In the genomic region with DNA sequence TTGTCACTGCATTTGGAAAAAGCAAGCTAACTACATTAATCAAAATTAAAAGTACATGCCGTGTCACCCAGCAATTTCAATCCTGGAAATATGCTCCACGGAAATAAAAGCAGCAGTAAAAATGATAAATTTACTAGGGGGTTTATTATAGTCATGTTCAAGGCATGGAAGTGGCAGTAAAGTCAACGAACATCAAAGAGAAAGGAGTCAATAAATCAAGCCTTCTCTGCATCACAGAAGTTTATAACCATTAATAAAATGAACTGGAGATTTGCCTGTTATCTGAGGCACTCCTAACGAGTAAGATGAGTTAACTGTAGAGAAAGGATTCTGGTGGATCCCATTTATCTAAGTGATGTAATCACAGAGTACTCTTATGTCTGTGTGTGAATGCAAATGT, we compare ENCODE assay signal across 17 mouse cellular contexts.
"Had no signal": no experiment of that assay in that cellular context is flagged by ENCODE, and none has a peak within 500 bp of the region (broad histone marks: within the 10 kb centered on the region; RNA-seq: fewer than 3 reads in every experiment).

No protein-coding gene starts in this region.

- H3K9me3 ChIP-seq: kidney, embryonic 15.5 days; liver, embryonic 13.5 days; midbrain, embryonic 12.5 days; midbrain, embryonic 15.5 days; stomach, embryonic 15.5 days had no signal

- H3K27ac ChIP-seq: kidney, embryonic 15.5 days; left cerebral cortex, adult 2 months; liver, embryonic 13.5 days; midbrain, embryonic 12.5 days; midbrain, embryonic 15.5 days; stomach, embryonic 15.5 days had no signal

- H3K9ac ChIP-seq: kidney, embryonic 15.5 days; liver, embryonic 13.5 days; midbrain, embryonic 12.5 days; midbrain, embryonic 15.5 days; stomach, embryonic 15.5 days had no signal

- H3K4me2 ChIP-seq: kidney, embryonic 15.5 days; liver, embryonic 13.5 days; midbrain, embryonic 12.5 days; midbrain, embryonic 15.5 days; stomach, embryonic 15.5 days had no signal

- H3K4me3 ChIP-seq: kidney, embryonic 15.5 days; left cerebral cortex, adult 2 months; liver, embryonic 13.5 days; midbrain, embryonic 12.5 days; midbrain, embryonic 15.5 days; stomach, embryonic 15.5 days had no signal

- H3K36me3 ChIP-seq: kidney, embryonic 15.5 days; liver, embryonic 13.5 days; midbrain, embryonic 12.5 days; midbrain, embryonic 15.5 days; stomach, embryonic 15.5 days had no signal

- H3K4me1 ChIP-seq: kidney, embryonic 15.5 days; liver, embryonic 13.5 days; midbrain, embryonic 12.5 days; midbrain, embryonic 15.5 days; stomach, embryonic 15.5 days had no signal

- ATAC-seq: inflammation-experienced regulatory T-cells, adult 6 months; midbrain, embryonic 15.5 days had no signal

- H3K27me3 ChIP-seq: kidney, embryonic 15.5 days; liver, embryonic 13.5 days; midbrain, embryonic 12.5 days; midbrain, embryonic 15.5 days; stomach, embryonic 15.5 days had no signal

- DNase-seq: kidney, adult 2 months; kidney, postnatal 36 days; layer of hippocampus, postnatal 36 days; liver, embryonic 13.5 days; lung, adult 2 months; lung, postnatal 14 days; lung, postnatal 4 days; retina, postnatal 1 day; right cerebral cortex, postnatal 25 days; spleen, adult 18-20 months; thymus, postnatal 25 days had no signal
